Mouse (Mus musculus) intestine, embryonic 14.5 days (tissue): Measurements from ENCODE around the gene Pp2d1. TPM values are rescaled to one million over a fixed set of nuclear protein-coding genes. Genes with fewer than 3 reads are reported as not detected.
A peak's percentile ranks its signal among the peaks of the same experiment; 100 is the strongest.

Source experiments
- ATAC-seq: fragments of 200-750 bp; cut with Nextera tagmentation; replicated peaks from 2 replicates; pipeline ENCODE4 v1.8.0; 2017; ENCODE audit warnings: low read depth, moderate number of reproducible peaks, moderate TSS enrichment, moderate library complexity; ENCODE audit not compliant: low FRiP score, low TSS enrichment
- DNase-seq: peaks from one replicate; pipeline ENCODE4 v3.0.0-alpha.2; 2018; ENCODE audit warnings: low spot score
- H3K27ac ChIP-seq: fragments of 300-500 bp; sonication (generic); 2 replicates; pipeline ENCODE4 v1.5.1; 2014; ENCODE audit warnings: low read depth, mild to moderate bottlenecking, control low read depth
- H3K27me3 ChIP-seq: fragments of 300-500 bp; sonication (generic); replicated peaks from 2 replicates; pipeline ENCODE4 v1.6.1; 2014; ENCODE audit warnings: low read length, control low read depth; ENCODE audit not compliant: control insufficient read depth, insufficient read depth
- H3K36me3 ChIP-seq: fragments of 300-500 bp; sonication (generic); 2 replicates; pipeline ENCODE4 v1.6.1; 2014; ENCODE audit warnings: low read length, control low read depth; ENCODE audit not compliant: control insufficient read depth, insufficient read depth
- H3K4me1 ChIP-seq: fragments of 300-500 bp; sonication (generic); replicated peaks from 2 replicates; pipeline ENCODE4 v1.6.1; 2014; ENCODE audit warnings: low read length, control low read depth, mixed read lengths; ENCODE audit not compliant: control insufficient read depth, insufficient read depth
- H3K4me2 ChIP-seq: fragments of 300-500 bp; sonication (generic); 2 replicates; pipeline ENCODE4 v1.6.1; 2014; ENCODE audit warnings: low read length
- H3K4me3 ChIP-seq: fragments of 300-500 bp; sonication (generic); 2 replicates; pipeline ENCODE4 v1.5.1; 2014; ENCODE audit warnings: low read depth, low read length, control low read depth, mixed read lengths
- H3K9ac ChIP-seq: fragments of 300-500 bp; sonication (generic); 2 replicates; pipeline ENCODE4 v1.6.1; 2014; ENCODE audit warnings: mild to moderate bottlenecking, low read length
- H3K9me3 ChIP-seq: fragments of 300-500 bp; sonication (generic); 2 replicates; pipeline ENCODE4 v1.6.1; 2016; ENCODE audit warnings: low read length, control low read depth; ENCODE audit not compliant: control insufficient read depth
- WGBS: fragments of 180-500 bp; shearing (Covaris S2); extraction: QIAGEN DNeasy Blood & Tissue Kit; methylation state at CpG from one replicate; pipeline ENCODE4 v1.1.7; 2014; 5-methylcytosine and 5-hydroxymethylcytosine counted together
- polyA plus RNA-seq: library from polyadenylated mRNA; unstranded; fragments of >200 nt; fragmentation: Nextera tagmentation; extraction: Ambion mirVana; gene quantifications from 2 replicates; pipeline ENCODE4 v1.2.1, GENCODE M21; 2014

Gene Pp2d1
- polyA plus RNA-seq, 1 experiment from 2014 or later: 0.34 TPM

- Histone ChIP-seq H3K4me1 (peaks cover 15% of the 10 kb centered on the region), H3K27ac (peak within 1 kb of the TSS; percentile 99), H3K4me2 (peak within 1 kb of the TSS; percentile 90), H3K27me3 (no peaks in the 10 kb centered on the region), H3K36me3 (peaks cover 4% of the 10 kb centered on the region), H3K9me3 (no peaks in the 10 kb centered on the region), H3K4me3 (peak within 1 kb of the TSS; percentile 83), H3K9ac (peak within 1 kb of the TSS; percentile 95)
- DNase-seq (peak; percentile 98), ATAC-seq (peak; percentile 98)
- under 1% methylated on average over 74 of the region's 82 CpGs for WGBS
These were observed 60.2 kb downstream of the Pp2d1 start, which contains the start of gene Rab5a for GRCm38 (mm10) chr17:53478858-53479603. Rab5a (plus strand) TSS chr17:53479234.

DNA sequence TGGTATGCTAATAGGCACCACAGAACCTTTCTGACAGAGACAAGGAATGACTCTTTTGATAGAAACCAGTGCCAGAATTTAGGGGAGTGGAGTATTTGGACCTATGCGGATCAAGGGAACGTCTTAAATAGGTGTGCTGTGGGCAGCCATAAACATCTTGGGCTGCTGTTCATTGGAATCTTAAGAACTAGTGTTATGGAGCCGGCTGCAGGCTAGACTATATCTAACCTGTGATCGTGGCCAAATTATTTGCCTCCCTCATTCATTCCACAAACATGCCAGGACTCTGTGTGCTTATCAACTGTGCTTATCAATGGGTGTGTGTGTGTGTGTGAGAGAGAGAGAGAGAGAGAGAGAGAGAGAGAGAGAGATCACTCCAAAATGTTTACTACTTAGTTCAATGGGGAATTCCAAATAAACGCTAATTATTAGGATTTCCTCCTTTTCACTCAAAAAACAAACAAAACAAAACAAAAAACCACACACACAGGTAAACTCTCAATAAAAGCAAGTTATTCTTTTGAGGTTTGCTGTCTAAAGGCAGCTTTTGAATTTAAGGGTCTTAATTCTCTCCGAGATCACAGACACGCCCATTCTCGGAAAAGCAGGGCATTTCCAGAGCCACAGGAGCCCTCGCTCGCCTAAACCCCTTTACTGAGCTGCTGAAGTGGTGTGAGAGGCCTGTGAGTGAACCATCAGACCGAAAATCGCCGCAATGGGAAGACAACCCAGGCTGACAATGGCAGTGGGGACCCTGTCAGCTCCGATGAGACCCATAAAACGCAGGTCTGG, 61.0 kb downstream of the Pp2d1 start:
- 2% methylated on average over 15 of the region's 15 CpGs for WGBS
- Histone ChIP-seq H3K9me3 (no peaks in the 10 kb centered on the region), H3K4me2 (peak overlapping the region; percentile 62), H3K4me1 (peaks cover 15% of the 10 kb centered on the region), H3K9ac (peak overlapping the region; percentile 78), H3K4me3 (peak overlapping the region; percentile 83), H3K36me3 (no peaks in the 10 kb centered on the region), H3K27ac (peak overlapping the region; percentile 99), H3K27me3 (no peaks in the 10 kb centered on the region)
- ATAC-seq (no peak; the same call in 1 of the 2 replicates), DNase-seq (peak; percentile 54)

DNA sequence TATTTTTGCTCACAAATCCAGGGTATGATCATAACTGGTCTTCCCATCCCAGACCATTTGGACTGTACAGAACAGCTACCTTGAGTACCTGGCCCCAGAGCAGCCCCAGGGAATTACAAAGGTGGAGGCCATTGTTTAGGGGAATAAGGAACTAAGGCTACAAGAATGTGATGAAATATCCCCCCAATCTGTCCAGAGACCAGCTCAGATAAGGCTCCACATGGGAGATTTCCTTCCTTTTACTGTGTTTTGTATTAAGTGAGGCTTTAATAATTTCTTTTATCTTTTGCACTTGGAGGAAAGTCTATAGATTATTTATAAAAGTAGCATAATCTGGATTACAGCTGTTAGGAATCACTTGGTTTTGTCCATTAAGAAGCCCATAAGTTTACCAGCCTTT, 70.6 kb downstream of the Pp2d1 start:
- ATAC-seq (no peak), DNase-seq (no peak)
- no peak overlapping the region for H3K9ac ChIP-seq
- H3K4me1 ChIP-seq: no peaks in the 10 kb centered on the region
- no peak overlapping the region for H3K4me3 ChIP-seq
- no peak overlapping the region for H3K27ac ChIP-seq
- H3K4me2 ChIP-seq: no peak overlapping the region
- no peaks in the 10 kb centered on the region for H3K36me3 ChIP-seq
- no peaks in the 10 kb centered on the region for H3K9me3 ChIP-seq
- no peaks in the 10 kb centered on the region for H3K27me3 ChIP-seq

DNA sequence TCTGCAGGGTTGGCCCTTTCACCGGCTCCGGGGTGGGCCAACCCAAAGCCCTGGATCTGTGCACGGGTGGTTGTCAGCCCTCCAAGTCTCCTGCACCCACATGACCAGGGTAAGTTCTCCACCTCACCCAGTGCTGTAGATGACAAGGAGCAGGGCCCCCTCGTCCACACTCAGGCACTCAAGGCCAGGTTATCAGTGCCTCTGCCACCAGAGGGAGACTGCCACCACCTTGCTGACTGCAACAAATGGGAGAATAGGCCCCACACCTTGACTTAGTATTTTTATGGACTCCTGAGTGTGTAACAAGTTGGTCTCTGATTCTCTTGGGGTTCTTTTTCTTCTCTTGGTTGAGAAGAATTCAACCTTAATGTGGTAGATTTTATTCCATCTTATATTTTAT, 73.7 kb downstream of the Pp2d1 start:
- Histone ChIP-seq H3K27ac (no peak overlapping the region), H3K9ac (no peak overlapping the region)
- no peak for ATAC-seq

GRCm38 (mm10) chr17:53463496-53463840, 75.8 kb downstream of the Pp2d1 start:
- ATAC-seq (peak; percentile 61; the same call in 1 of the 2 replicates), DNase-seq (peak; percentile 53)
- whole genome bisulfite sequencing: 10% methylated on average over 8 of the region's 9 CpGs
- H3K4me1 ChIP-seq: no peaks in the 10 kb centered on the region
- no peaks in the 10 kb centered on the region for H3K27me3 ChIP-seq
- H3K4me3 ChIP-seq: peak overlapping the region; percentile 38
- H3K9ac ChIP-seq: peak overlapping the region; percentile 48
- H3K27ac ChIP-seq: no peak overlapping the region
- H3K9me3 ChIP-seq: no peaks in the 10 kb centered on the region
- no peaks in the 10 kb centered on the region for H3K36me3 ChIP-seq
- H3K4me2 ChIP-seq: peak overlapping the region; percentile 71

More for the DNA sequence above, 73.7 kb downstream of the Pp2d1 start:
- no peaks in the 10 kb centered on the region for H3K36me3 ChIP-seq
- H3K4me1 ChIP-seq: no peaks in the 10 kb centered on the region
- no peak overlapping the region for H3K4me3 ChIP-seq
- H3K9me3 ChIP-seq: no peaks in the 10 kb centered on the region
- H3K4me2 ChIP-seq: no peak overlapping the region
- 60% methylated on average over 4 of the region's 4 CpGs for WGBS
- no peaks in the 10 kb centered on the region for H3K27me3 ChIP-seq
- no peak for DNase-seq

GRCm38 (mm10) chr17:53462603-53463495, 76.4 kb downstream of the Pp2d1 start, which contains the start of gene Efhb:
Efhb (minus strand) TSS chr17:53463321.
- H3K36me3 ChIP-seq: no peaks in the 10 kb centered on the region
- H3K27me3 ChIP-seq: no peaks in the 10 kb centered on the region
- H3K9me3 ChIP-seq: no peaks in the 10 kb centered on the region
- H3K4me3 ChIP-seq: peak within 1 kb of the TSS; percentile 38
- peak within 1 kb of the TSS; percentile 48 for H3K9ac ChIP-seq
- peak; percentile 92 for DNase-seq
- peak within 1 kb of the TSS; percentile 59; the same call in 1 of the 2 replicates for H3K27ac ChIP-seq
- H3K4me1 ChIP-seq: no peaks in the 10 kb centered on the region
- WGBS: 24% methylated on average over 26 of the region's 26 CpGs
- peak; percentile 98 for ATAC-seq
- H3K4me2 ChIP-seq: peak within 1 kb of the TSS; percentile 71

Other genes with a start within 250 kb of the Pp2d1 start
- 0.39 and 0.85 TPM in 2 replicates for gene Efhb, start 76.1 kb downstream of the Pp2d1 start, polyA plus RNA-seq
- 74.2 and 81.2 TPM in 2 replicates for gene Rab5a, start 60.2 kb downstream of the Pp2d1 start, polyA plus RNA-seq
- gene Kat2b, start 27.4 kb upstream of the Pp2d1 start, polyA plus RNA-seq: 5.3 and 7.3 TPM in 2 replicates
- 39.7 and 43.1 TPM in 2 replicates for gene Sgo1, start 149.9 kb upstream of the Pp2d1 start, polyA plus RNA-seq